In genomic region chr6:122570695-122571616, GRCm38 (mm10) we compare ENCODE assay signal across 12 mouse cellular contexts. TPM values are rescaled to one million over a fixed set of nuclear protein-coding genes. Genes with fewer than 3 reads are reported as not detected.
DNase-seq lines count a peak whose midpoint lies in the region; ATAC-seq and TF ChIP-seq lines count a peak whose summit lies in the region.
"Had no signal": no experiment of that assay in that cellular context is flagged by ENCODE, and none has a peak within 500 bp of the region (broad histone marks: within the 10 kb centered on the region; RNA-seq: fewer than 3 reads in every experiment).

No protein-coding gene starts in this region.

- DNase-seq in spleen, adult 2 months (ENCODE audit: low read depth in 1 of 2, low spot score in 2 of 2), result no peak
- no peak for DNase-seq in spleen, postnatal 10 days (ENCODE audit: low spot score in 2 of 2)
- DNase-seq in liver, embryonic 14.5 days (ENCODE audit: low read depth in 3 of 3, low spot score in 3 of 3), result peak in 2 of 3 experiments; percentile 5 to 26
- no peak for DNase-seq in retina, embryonic 14.5 days (ENCODE audit: low spot score)
- no peak for DNase-seq in layer of hippocampus, adult 2 months (ENCODE audit: low spot score in 2 of 2)
- DNase-seq: kidney, adult 9 months; left cerebral cortex, postnatal 4 days; right cerebral cortex, postnatal 25 days had no signal

- H3K27me3 ChIP-seq in spleen, adult 2 months (ENCODE audit: control insufficient read depth, insufficient read depth, low read length), result no peaks in the 10 kb centered on the region
- H3K27me3 ChIP-seq in liver, embryonic 14.5 days (ENCODE audit: control insufficient read depth, insufficient read depth, low read length), result no peaks in the 10 kb centered on the region
- no peaks in the 10 kb centered on the region for H3K27me3 ChIP-seq in forebrain, embryonic 15.5 days

- WGBS in spleen, adult 2 months, result 36% methylated on average over 8 of the region's 8 CpGs
- 19% methylated on average over 8 of the region's 8 CpGs for WGBS in liver, embryonic 14.5 days (ENCODE audit: insufficient replicate concordance)
- 72% methylated on average over 8 of the region's 8 CpGs for whole genome bisulfite sequencing in forebrain, embryonic 15.5 days

- peak overlapping the region; percentile 46; the same call in 1 of the 2 replicates for H3K27ac ChIP-seq in spleen, adult 2 months (ENCODE audit: insufficient read depth, low read length)
- peak overlapping the region; percentile 15; the same call in 1 of the 2 replicates for H3K27ac ChIP-seq in brown adipose tissue, adult 24 weeks (replicated peaks; ENCODE audit: low read depth, low read length)
- H3K27ac ChIP-seq in liver, embryonic 14.5 days, result no peak overlapping the region
- H3K27ac ChIP-seq in forebrain, embryonic 15.5 days (replicated peaks), result no peak overlapping the region
- no peak overlapping the region for H3K27ac ChIP-seq in layer of hippocampus, adult 2 months

- TF ChIP-seq POLR2A in spleen, adult 2 months (IDR thresholded peaks at IDR 0.05; ENCODE audit: low read depth, low read length), result no peak

- H3K4me1 ChIP-seq in spleen, adult 2 months (ENCODE audit: control insufficient read depth, insufficient read depth, insufficient read length), result peaks cover 6% of the 10 kb centered on the region; the same call in 1 of the 2 replicates
- 0 out of 2 replicates have a peak, but pooled peaks cover 2% of the 10 kb centered on the region for H3K4me1 ChIP-seq in brown adipose tissue, adult 24 weeks (ENCODE audit: control insufficient read depth, insufficient read depth, insufficient read length, low read length)
- peaks cover 0 to 8% of the 10 kb centered on the region in 2 experiments; a peak in 2 of 4 replicates for H3K4me1 ChIP-seq in liver, embryonic 14.5 days (replicated peaks; ENCODE audit: control insufficient read depth in 2 of 2, insufficient read depth in 2 of 2, low read length in 1 of 2)
- no peaks in the 10 kb centered on the region for H3K4me1 ChIP-seq in forebrain, embryonic 15.5 days

- no peak overlapping the region for H3K4me2 ChIP-seq in liver, embryonic 14.5 days (ENCODE audit: low read depth)
- no peak overlapping the region for H3K4me2 ChIP-seq in forebrain, embryonic 15.5 days (replicated peaks)

- H3K9ac ChIP-seq in liver, embryonic 14.5 days (replicated peaks), result no peak overlapping the region
- no peak overlapping the region for H3K9ac ChIP-seq in forebrain, embryonic 15.5 days (replicated peaks)

- H3K9me3 ChIP-seq in liver, embryonic 14.5 days (ENCODE audit: control insufficient read depth, low read length), result no peaks in the 10 kb centered on the region
- no peaks in the 10 kb centered on the region for H3K9me3 ChIP-seq in forebrain, embryonic 15.5 days

- no peak for TF ChIP-seq CTCF in spleen, adult 2 months (IDR thresholded peaks at IDR 0.05; ENCODE audit: extremely low read depth, insufficient read depth, insufficient read length, insufficient replicate concordance)
- TF ChIP-seq CTCF in liver, embryonic 14.5 days (IDR thresholded peaks at IDR 0.05; ENCODE audit: low read depth), result no peak
- TF ChIP-seq CTCF in layer of hippocampus, adult 2 months (conservative IDR thresholded peaks at IDR 0.05), result no peak

- peak; percentile 33; the same call in 1 of the 2 replicates for ATAC-seq in liver, embryonic 14.5 days (ENCODE audit: insufficient read depth)
- no peak for ATAC-seq in forebrain, embryonic 15.5 days (replicated peaks)
- ATAC-seq: forebrain, embryonic 16.5 days had no signal

- TF ChIP-seq EP300 in liver, embryonic 14.5 days (IDR thresholded peaks at IDR 0.05; ENCODE audit: low read depth), result no peak

- no peak overlapping the region for H3K4me3 ChIP-seq in spleen, adult 2 months (ENCODE audit: extremely low read depth, insufficient read depth, insufficient read length)
- H3K4me3 ChIP-seq in brown adipose tissue, adult 24 weeks (ENCODE audit: insufficient read depth, low read depth, low read length), result no peak overlapping the region
- no peak overlapping the region for H3K4me3 ChIP-seq in liver, embryonic 14.5 days (ENCODE audit: insufficient read depth in 1 of 2, low read depth in 2 of 2, low read length in 2 of 2)
- H3K4me3 ChIP-seq in forebrain, embryonic 15.5 days, result no peak overlapping the region
- H3K4me3 ChIP-seq in layer of hippocampus, adult 2 months, result no peak overlapping the region

- no peaks in the 10 kb centered on the region for H3K36me3 ChIP-seq in spleen, adult 2 months (ENCODE audit: control insufficient read depth, insufficient read depth, low read length)
- H3K36me3 ChIP-seq in liver, embryonic 14.5 days (replicated peaks; ENCODE audit: control insufficient read depth, insufficient read depth, low read depth), result no peaks in the 10 kb centered on the region
- H3K36me3 ChIP-seq in forebrain, embryonic 15.5 days, result no peaks in the 10 kb centered on the region

RNA-seq across cellular contexts. Expression of gene Aicda, which starts 17.4 kb away (rescaled TPM):
- 0.20 and 0.38 TPM in 2 replicates for polyA plus RNA-seq in spleen, adult 2 months (2012; rRNA removed)
- polyA plus RNA-seq in brown adipose tissue, adult 24 weeks (2012; ENCODE audit: insufficient read depth, insufficient read length, missing spikeins), result not detected in 2 replicates
- not detected in 2 replicates for polyA plus RNA-seq in liver, embryonic 14.5 days (2012; rRNA removed)
- not detected in 2 replicates for polyA plus RNA-seq in liver, embryonic 14.5 days (2014; fragmentation: Nextera tagmentation; extraction: Ambion mirVana)
- polyA plus RNA-seq in forebrain, embryonic 15.5 days (2015; fragmentation: Nextera tagmentation; extraction: Ambion mirVana), result 0.37 and 0.45 TPM in 2 replicates
- total RNA-seq in layer of hippocampus, adult 2 months (2021), result not detected
- polyA plus RNA-seq: heart, embryonic 14.5 days had no signal

RNA-seq across cellular contexts. Expression of gene Apobec1, which starts 31.3 kb away (rescaled TPM):
- 44.0 and 60.3 TPM in 2 replicates for polyA plus RNA-seq in spleen, adult 2 months (2012; rRNA removed)
- polyA plus RNA-seq in brown adipose tissue, adult 24 weeks (2012; ENCODE audit: insufficient read depth, insufficient read length, missing spikeins), result 14.6 and 16.9 TPM in 2 replicates
- polyA plus RNA-seq in liver, embryonic 14.5 days (2012; rRNA removed), result 3.9 and 4.3 TPM in 2 replicates
- 3.6 and 4.2 TPM in 2 replicates for polyA plus RNA-seq in liver, embryonic 14.5 days (2014; fragmentation: Nextera tagmentation; extraction: Ambion mirVana)
- polyA plus RNA-seq in forebrain, embryonic 15.5 days (2015; fragmentation: Nextera tagmentation; extraction: Ambion mirVana), result 4.5 and 4.9 TPM in 2 replicates
- 1 to 10 TPM; 1.5 to 2.3 TPM for total RNA-seq in layer of hippocampus, adult 2 months (2021)

RNA-seq across cellular contexts. Expression of gene Gdf3, which starts 38.9 kb away (rescaled TPM):
- 0.49 and 0.60 TPM in 2 replicates for polyA plus RNA-seq in spleen, adult 2 months (2012; rRNA removed)
- polyA plus RNA-seq in brown adipose tissue, adult 24 weeks (2012; ENCODE audit: insufficient read depth, insufficient read length, missing spikeins), result not detected in 2 replicates
- 1.5 and 1.6 TPM in 2 replicates for polyA plus RNA-seq in liver, embryonic 14.5 days (2012; rRNA removed)
- polyA plus RNA-seq in liver, embryonic 14.5 days (2014; fragmentation: Nextera tagmentation; extraction: Ambion mirVana), result 2.2 and 2.8 TPM in 2 replicates
- polyA plus RNA-seq in forebrain, embryonic 15.5 days (2015; fragmentation: Nextera tagmentation; extraction: Ambion mirVana), result not detected in 2 replicates
- total RNA-seq in layer of hippocampus, adult 2 months (2021), result not detected
- total RNA-seq: left cerebral cortex, postnatal 4 days had no signal
- polyA plus RNA-seq: forebrain, embryonic 16.5 days had no signal

RNA-seq across cellular contexts. Expression of gene Dppa3, which starts 55.3 kb away (rescaled TPM):
- not detected in 2 replicates for polyA plus RNA-seq in spleen, adult 2 months (2012; rRNA removed)
- not detected in 2 replicates for polyA plus RNA-seq in brown adipose tissue, adult 24 weeks (2012; ENCODE audit: insufficient read depth, insufficient read length, missing spikeins)
- polyA plus RNA-seq in liver, embryonic 14.5 days (2012; rRNA removed), result not detected in 2 replicates
- not detected in 2 replicates for polyA plus RNA-seq in liver, embryonic 14.5 days (2014; fragmentation: Nextera tagmentation; extraction: Ambion mirVana)
- not detected in 2 replicates for polyA plus RNA-seq in forebrain, embryonic 15.5 days (2015; fragmentation: Nextera tagmentation; extraction: Ambion mirVana)
- not detected for total RNA-seq in layer of hippocampus, adult 2 months (2021)
- total RNA-seq: left cerebral cortex, postnatal 4 days had no signal
- polyA plus RNA-seq: forebrain, embryonic 16.5 days had no signal

Comparison
In these comparisons a context has a peak if more than half of its experiments do, and no peak if none do; other contexts are left out.
1. DNase-seq: peak in liver, embryonic 14.5 days (2 of 3); none in spleen, adult 2 months (0 of 2), spleen, postnatal 10 days (0 of 2), retina, embryonic 14.5 days (single experiment) and layer of hippocampus, adult 2 months (0 of 2).
2. H3K27ac ChIP-seq: peak in spleen, adult 2 months (single experiment) and brown adipose tissue, adult 24 weeks (single experiment); none in liver, embryonic 14.5 days (single experiment), forebrain, embryonic 15.5 days (single experiment) and layer of hippocampus, adult 2 months (single experiment).